23 mouse cellular contexts compared by ENCODE assay signal in genomic region chr2:129178182-129178908, GRCm38 (mm10). TPM values are rescaled to one million over a fixed set of nuclear protein-coding genes. Genes with fewer than 3 reads are reported as not detected.
DNase-seq lines count a peak whose midpoint lies in the region; ATAC-seq and TF ChIP-seq lines count a peak whose summit lies in the region.
"Had no signal": no experiment of that assay in that cellular context is flagged by ENCODE, and none has a peak within 500 bp of the region (broad histone marks: within the 10 kb centered on the region; RNA-seq: fewer than 3 reads in every experiment).

No protein-coding gene starts in this region.

- 28% methylated on average over 10 of the region's 10 CpGs for WGBS in limb, embryonic 13.5 days
- WGBS in limb, embryonic 10.5 days: 29% methylated on average over 10 of the region's 10 CpGs
- 33% methylated on average over 10 of the region's 10 CpGs for WGBS in lung, embryonic 14.5 days
- 35% methylated on average over 10 of the region's 10 CpGs for WGBS in stomach, embryonic 14.5 days
- WGBS in liver, embryonic 11.5 days: 38% methylated on average over 10 of the region's 10 CpGs

- peaks cover 6% of the 10 kb centered on the region for H3K4me1 ChIP-seq in limb, embryonic 13.5 days
- 0 out of 2 replicates have a peak, but pooled peaks cover 7% of the 10 kb centered on the region for H3K4me1 ChIP-seq in limb, embryonic 10.5 days
- H3K4me1 ChIP-seq in lung, embryonic 14.5 days (ENCODE audit: insufficient read depth): no peaks in the 10 kb centered on the region
- no peaks in the 10 kb centered on the region for H3K4me1 ChIP-seq in stomach, embryonic 14.5 days (ENCODE audit: control insufficient read depth, insufficient read depth, low read length)
- H3K4me1 ChIP-seq in liver, embryonic 11.5 days (replicated peaks; ENCODE audit: control insufficient read depth, insufficient read depth, low read length): peaks cover 5% of the 10 kb centered on the region; the same call in 1 of the 2 replicates
- H3K4me1 ChIP-seq: midbrain, embryonic 12.5 days had no signal

- no peak for TF ChIP-seq CTCF in lung, embryonic 14.5 days (IDR thresholded peaks at IDR 0.05; ENCODE audit: low read depth)

- no peak for ATAC-seq in limb, embryonic 13.5 days (ENCODE audit: low FRiP score, low read depth)
- no peak for ATAC-seq in lung, embryonic 14.5 days (ENCODE audit: insufficient read depth)
- ATAC-seq in stomach, embryonic 14.5 days (ENCODE audit: insufficient number of reproducible peaks, insufficient read depth, low FRiP score, low read depth): peak; percentile 65; the same call in 1 of the 2 replicates
- ATAC-seq in CD4-positive, CD25-positive, alpha-beta regulatory T cell, adult 4 months: no peak
- ATAC-seq in liver, embryonic 11.5 days (replicated peaks; ENCODE audit: low FRiP score): no peak
- ATAC-seq: forebrain, embryonic 14.5 days had no signal

- H3K27ac ChIP-seq in limb, embryonic 13.5 days: no peak overlapping the region
- H3K27ac ChIP-seq in limb, embryonic 10.5 days: no peak overlapping the region
- H3K27ac ChIP-seq in lung, embryonic 14.5 days (ENCODE audit: low read depth): no peak overlapping the region
- H3K27ac ChIP-seq in stomach, embryonic 14.5 days (ENCODE audit: low read length): no peak overlapping the region
- H3K27ac ChIP-seq in liver, embryonic 11.5 days (ENCODE audit: low read depth, low read length): no peak overlapping the region
- H3K27ac ChIP-seq: hindbrain, embryonic 14.5 days; limb, embryonic 15.5 days; macrophage; midbrain, embryonic 12.5 days had no signal

- 0 out of 2 replicates have a peak overlapping the region, but pooled peaks have one; percentile 1 for H3K4me2 ChIP-seq in limb, embryonic 13.5 days (replicated peaks)
- peak overlapping the region; percentile 29; the same call in 1 of the 2 replicates for H3K4me2 ChIP-seq in lung, embryonic 14.5 days
- H3K4me2 ChIP-seq in stomach, embryonic 14.5 days (replicated peaks; ENCODE audit: low read depth, low read length): no peak overlapping the region
- H3K4me2 ChIP-seq in liver, embryonic 11.5 days: no peak overlapping the region
- H3K4me2 ChIP-seq: hindbrain, embryonic 14.5 days; limb, embryonic 15.5 days; midbrain, embryonic 12.5 days had no signal

- H3K36me3 ChIP-seq in limb, embryonic 13.5 days: no peaks in the 10 kb centered on the region
- no peaks in the 10 kb centered on the region for H3K36me3 ChIP-seq in limb, embryonic 10.5 days
- no peaks in the 10 kb centered on the region for H3K36me3 ChIP-seq in lung, embryonic 14.5 days (ENCODE audit: insufficient read depth)
- H3K36me3 ChIP-seq in stomach, embryonic 14.5 days (ENCODE audit: control insufficient read depth, insufficient read depth, low read length): no peaks in the 10 kb centered on the region
- H3K36me3 ChIP-seq in liver, embryonic 11.5 days (ENCODE audit: control insufficient read depth, insufficient read depth, low read length): no peaks in the 10 kb centered on the region
- H3K36me3 ChIP-seq: G1E; limb, embryonic 15.5 days; midbrain, embryonic 12.5 days had no signal

- no peak overlapping the region for H3K4me3 ChIP-seq in limb, embryonic 13.5 days
- no peak overlapping the region for H3K4me3 ChIP-seq in limb, embryonic 10.5 days
- H3K4me3 ChIP-seq in lung, embryonic 14.5 days (ENCODE audit: low read depth, low read length): no peak overlapping the region
- no peak overlapping the region for H3K4me3 ChIP-seq in stomach, embryonic 14.5 days (ENCODE audit: low read depth, low read length)
- H3K4me3 ChIP-seq in liver, embryonic 11.5 days (ENCODE audit: low read depth, low read length): no peak overlapping the region
- H3K4me3 ChIP-seq: erythroblast, embryonic 14.5 days; limb, embryonic 15.5 days; midbrain, embryonic 12.5 days had no signal

- H3K9me3 ChIP-seq in limb, embryonic 13.5 days: no peaks in the 10 kb centered on the region
- no peaks in the 10 kb centered on the region for H3K9me3 ChIP-seq in limb, embryonic 10.5 days (replicated peaks)
- no peaks in the 10 kb centered on the region for H3K9me3 ChIP-seq in lung, embryonic 14.5 days (ENCODE audit: low read depth, low read length)
- no peaks in the 10 kb centered on the region for H3K9me3 ChIP-seq in stomach, embryonic 14.5 days (ENCODE audit: control insufficient read depth, low read depth, low read length)
- H3K9me3 ChIP-seq in liver, embryonic 11.5 days (ENCODE audit: control insufficient read depth, low read length): no peaks in the 10 kb centered on the region
- H3K9me3 ChIP-seq: G1E; limb, embryonic 15.5 days; midbrain, embryonic 12.5 days had no signal

- H3K9ac ChIP-seq in limb, embryonic 13.5 days: no peak overlapping the region
- H3K9ac ChIP-seq in lung, embryonic 14.5 days: no peak overlapping the region
- no peak overlapping the region for H3K9ac ChIP-seq in stomach, embryonic 14.5 days (replicated peaks; ENCODE audit: low read depth, low read length)
- H3K9ac ChIP-seq in liver, embryonic 11.5 days (ENCODE audit: low read depth, low read length): no peak overlapping the region
- H3K9ac ChIP-seq: hindbrain, embryonic 14.5 days; limb, embryonic 15.5 days; midbrain, embryonic 12.5 days had no signal

- no peaks in the 10 kb centered on the region for H3K27me3 ChIP-seq in limb, embryonic 13.5 days
- no peaks in the 10 kb centered on the region for H3K27me3 ChIP-seq in limb, embryonic 10.5 days (ENCODE audit: low read depth, poor library complexity, severe bottlenecking)
- no peaks in the 10 kb centered on the region for H3K27me3 ChIP-seq in lung, embryonic 14.5 days (ENCODE audit: insufficient read depth, low read length)
- H3K27me3 ChIP-seq in stomach, embryonic 14.5 days (ENCODE audit: control insufficient read depth, insufficient read depth, low read length): no peaks in the 10 kb centered on the region
- H3K27me3 ChIP-seq in liver, embryonic 11.5 days (replicated peaks; ENCODE audit: control insufficient read depth, insufficient read depth, low read length): no peaks in the 10 kb centered on the region
- H3K27me3 ChIP-seq: limb, embryonic 15.5 days had no signal

- DNase-seq in limb, embryonic 10.5 days (ENCODE audit: low spot score): no peak
- peak; percentile 100 for DNase-seq in R1 (ENCODE audit: low read depth, low spot score)
- DNase-seq in lung, embryonic 14.5 days: no peak
- DNase-seq in ovary, postnatal 36 days (ENCODE audit: low spot score): no peak
- no peak for DNase-seq in liver, embryonic 11.5 days (ENCODE audit: low spot score)
- DNase-seq: adrenal gland, adult 8-10 months; cerebellum, adult 11 months; gastrocnemius, postnatal 36 days; kidney, adult 18-20 months; kidney, postnatal 10 days; retina, postnatal 1 day; right cerebral cortex, postnatal 4 days; thymus, postnatal 4 days had no signal

RNA-seq across cellular contexts. Expression of gene Slc20a1, which starts 20.2 kb away (rescaled TPM):
- polyA plus RNA-seq in limb, embryonic 13.5 days (2015; fragmentation: Nextera tagmentation; extraction: Ambion mirVana): 33.8 and 35.5 TPM in 2 replicates
- 47.1 and 49.7 TPM in 2 replicates for polyA plus RNA-seq in limb, embryonic 10.5 days (2016; fragmentation: Nextera tagmentation; extraction: Ambion mirVana)
- 29.5 and 34.4 TPM in 2 replicates for polyA plus RNA-seq in lung, embryonic 14.5 days (2014; fragmentation: Nextera tagmentation; extraction: Ambion mirVana)
- polyA plus RNA-seq in stomach, embryonic 14.5 days (2014; fragmentation: Nextera tagmentation; extraction: Ambion mirVana): 34.4 and 35.6 TPM in 2 replicates
- polyA plus RNA-seq in CD4-positive, CD25-positive, alpha-beta regulatory T cell, adult 4 months (2017; shearing (Covaris generic)): 100 to 1,000 TPM in 1 of 2 experiments, 10 to 100 TPM in 1; 94.7 to 130 TPM
- polyA plus RNA-seq in liver, embryonic 11.5 days (2014; fragmentation: Nextera tagmentation; extraction: Ambion mirVana): 69.5 and 71.8 TPM in 2 replicates

RNA-seq across cellular contexts. Expression of gene Chchd5, which starts 48.8 kb away (rescaled TPM):
- polyA plus RNA-seq in limb, embryonic 13.5 days (2015; fragmentation: Nextera tagmentation; extraction: Ambion mirVana): 29.1 and 30.1 TPM in 2 replicates
- 26.6 and 28.9 TPM in 2 replicates for polyA plus RNA-seq in limb, embryonic 10.5 days (2016; fragmentation: Nextera tagmentation; extraction: Ambion mirVana)
- 25.7 and 28.2 TPM in 2 replicates for polyA plus RNA-seq in lung, embryonic 14.5 days (2014; fragmentation: Nextera tagmentation; extraction: Ambion mirVana)
- polyA plus RNA-seq in stomach, embryonic 14.5 days (2014; fragmentation: Nextera tagmentation; extraction: Ambion mirVana): 26.0 and 26.7 TPM in 2 replicates
- polyA plus RNA-seq in CD4-positive, CD25-positive, alpha-beta regulatory T cell, adult 4 months (2017; shearing (Covaris generic)): 10 to 100 TPM; 31.0 to 40.3 TPM
- 18.6 and 19.5 TPM in 2 replicates for polyA plus RNA-seq in liver, embryonic 11.5 days (2014; fragmentation: Nextera tagmentation; extraction: Ambion mirVana)

Comparison
In these comparisons a context has a peak if more than half of its experiments do, and no peak if none do; other contexts are left out.
1. H3K4me2 ChIP-seq: peak in limb, embryonic 13.5 days (single experiment) and lung, embryonic 14.5 days (single experiment); none in stomach, embryonic 14.5 days (single experiment) and liver, embryonic 11.5 days (single experiment).